Mouse (Mus musculus): ENCODE data around the gene Gm44579. TPM values are rescaled to one million over a fixed set of nuclear protein-coding genes. Genes with fewer than 3 reads are reported as not detected.
A peak's percentile ranks its signal among the peaks of the same experiment; 100 is the strongest.

The Gm44579 gene
- polyA plus RNA-seq, 1 experiment from 2014 or later: not detected

DNA sequence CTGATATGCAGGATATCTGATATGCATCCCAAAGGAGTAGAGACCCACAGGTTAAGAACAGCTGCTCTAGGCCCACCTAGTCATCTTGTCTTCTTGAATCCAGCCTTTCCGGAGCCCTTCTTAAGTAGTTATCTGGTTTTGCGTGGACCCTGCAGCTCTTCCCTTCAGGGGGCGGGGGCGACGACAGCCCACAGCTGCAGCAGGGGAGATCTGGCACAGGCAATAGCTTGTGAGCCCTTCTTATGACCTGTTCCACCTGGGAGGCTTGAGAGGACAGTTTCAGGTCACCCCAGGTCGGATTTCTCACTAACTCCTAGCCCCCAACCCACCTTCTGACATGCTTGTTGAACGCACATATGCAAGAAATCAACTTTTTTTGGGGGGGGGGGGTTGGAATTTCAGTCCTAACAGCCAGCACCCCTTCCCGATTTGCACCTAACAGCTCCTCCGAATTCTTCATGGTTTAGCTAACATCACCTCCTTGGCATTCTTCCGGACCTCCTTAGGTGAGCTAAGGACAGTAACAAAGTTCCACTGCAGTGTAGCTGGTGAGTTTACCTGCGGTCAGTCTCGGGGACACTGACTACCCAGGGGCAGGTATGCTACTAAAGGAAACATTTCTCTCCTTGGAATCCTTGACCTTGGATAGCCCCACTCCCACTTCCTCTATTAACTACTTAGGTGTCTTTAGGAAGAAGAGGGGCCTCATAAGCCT lies 38.8 kb downstream of the Gm44579 start:
- TF ChIP-seq EP300 (IDR thresholded peaks at IDR 0.05): no peak
- no peak for TF ChIP-seq CTCF (IDR thresholded peaks at IDR 0.05)
- Histone ChIP-seq H3K27ac (ENCODE audit: low read length) (no peak overlapping the region), H3K36me3 (ENCODE audit: insufficient read depth, low read length) (no peaks in the 10 kb centered on the region)

DNA sequence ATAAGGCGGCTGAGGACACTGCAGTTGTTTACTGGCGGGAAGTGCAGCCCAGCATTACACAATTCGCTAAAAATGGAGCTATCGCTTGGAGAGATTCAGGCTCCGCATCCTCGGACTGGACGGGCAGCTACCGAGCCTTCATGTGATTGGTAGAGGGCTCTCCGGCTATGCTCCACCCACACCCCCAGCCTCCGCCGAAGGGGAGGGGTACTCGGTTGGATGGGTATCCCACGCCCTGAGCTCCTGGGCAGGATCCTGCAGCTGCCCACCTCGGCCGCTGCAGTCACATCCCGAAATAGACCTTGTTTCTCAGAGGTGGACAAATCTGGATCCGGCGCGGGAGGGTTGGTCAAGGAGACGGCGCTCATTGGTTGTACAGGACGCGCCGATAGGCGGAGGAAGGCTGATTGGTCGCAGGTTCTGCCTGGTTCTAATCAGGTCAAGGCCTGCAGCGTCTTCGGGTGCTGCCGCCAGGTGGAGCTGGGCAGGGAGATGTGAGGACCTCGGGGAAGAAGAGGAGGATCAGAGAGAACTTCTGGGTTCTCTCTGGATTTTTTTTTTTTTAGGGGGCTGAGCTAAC lies 39.6 kb downstream of the Gm44579 start:
- H3K27ac ChIP-seq (ENCODE audit: low read length): peak overlapping the region; percentile 48; the same call in 1 of the 2 replicates
- peak; percentile 96 for DNase-seq (ENCODE audit: low spot score)
- H3K36me3 ChIP-seq (ENCODE audit: insufficient read depth, low read length): no peaks in the 10 kb centered on the region
- no peaks in the 10 kb centered on the region for H3K9me3 ChIP-seq (ENCODE audit: low read length)
- no peaks in the 10 kb centered on the region for H3K4me1 ChIP-seq (ENCODE audit: insufficient read depth, low read depth, low read length)
- ATAC-seq: peak; percentile 99
- H3K4me3 ChIP-seq (ENCODE audit: low read depth, low read length): peak overlapping the region; percentile 41
- no peak overlapping the region for H3K9ac ChIP-seq (replicated peaks; ENCODE audit: low read depth)
- H3K4me2 ChIP-seq (replicated peaks; ENCODE audit: low read depth, low read length): peak overlapping the region; percentile 53
- WGBS: 1% methylated on average over 30 of the region's 30 CpGs
- H3K27me3 ChIP-seq (replicated peaks; ENCODE audit: insufficient read depth, low read length): no peaks in the 10 kb centered on the region
- TF ChIP-seq EP300 (IDR thresholded peaks at IDR 0.05) (no peak; the same call in 1 of the 2 replicates), CTCF (IDR thresholded peaks at IDR 0.05) (peak; percentile 88)

More for the DNA sequence above, 38.8 kb downstream of the Gm44579 start:
- Histone ChIP-seq H3K4me3 (ENCODE audit: low read depth, low read length) (no peak overlapping the region), H3K9me3 (ENCODE audit: low read length) (no peaks in the 10 kb centered on the region), H3K4me1 (ENCODE audit: insufficient read depth, low read depth, low read length) (no peaks in the 10 kb centered on the region), H3K27me3 (replicated peaks; ENCODE audit: insufficient read depth, low read length) (no peaks in the 10 kb centered on the region), H3K4me2 (replicated peaks; ENCODE audit: low read depth, low read length) (no peak overlapping the region), H3K9ac (replicated peaks; ENCODE audit: low read depth) (no peak overlapping the region)
- ATAC-seq (no peak), DNase-seq (ENCODE audit: low spot score) (no peak)
- WGBS: 68% methylated on average over 12 of the region's 12 CpGs

DNA sequence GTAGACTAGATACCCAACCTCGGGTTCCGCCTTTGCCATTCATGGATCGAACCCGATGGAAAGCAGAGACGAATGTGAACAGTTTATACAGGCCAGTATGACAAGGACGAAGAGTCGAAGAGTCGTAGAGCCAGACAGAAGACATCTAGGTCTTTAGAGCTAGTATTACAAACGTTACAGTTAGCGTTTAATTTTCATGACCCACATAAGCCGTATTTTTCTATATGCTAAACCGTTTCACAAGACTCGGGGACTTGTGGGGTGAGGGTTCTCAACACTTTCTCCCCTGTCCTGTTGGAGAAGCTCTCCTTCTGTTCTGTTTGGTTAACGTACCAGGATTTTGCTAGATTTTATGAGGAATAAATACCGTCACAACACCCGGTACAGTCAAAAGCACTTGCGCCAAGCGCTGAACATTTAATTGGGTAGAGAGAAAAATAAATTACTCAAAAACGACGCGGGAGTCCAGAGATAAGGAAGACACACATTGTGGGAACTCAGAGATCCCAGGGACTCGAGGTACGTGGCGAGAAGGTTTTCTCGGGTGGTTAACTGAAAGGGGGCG lies 40.1 kb downstream of the Gm44579 start:
- Histone ChIP-seq H3K27me3 (replicated peaks; ENCODE audit: insufficient read depth, low read length) (no peaks in the 10 kb centered on the region), H3K9me3 (ENCODE audit: low read length) (no peaks in the 10 kb centered on the region), H3K4me3 (ENCODE audit: low read depth, low read length) (peak overlapping the region; percentile 41), H3K9ac (replicated peaks; ENCODE audit: low read depth) (no peak overlapping the region), H3K36me3 (ENCODE audit: insufficient read depth, low read length) (no peaks in the 10 kb centered on the region), H3K4me1 (ENCODE audit: insufficient read depth, low read depth, low read length) (no peaks in the 10 kb centered on the region), H3K27ac (ENCODE audit: low read length) (peak overlapping the region; percentile 48), H3K4me2 (replicated peaks; ENCODE audit: low read depth, low read length) (peak overlapping the region; percentile 53)
- no peak for TF ChIP-seq CTCF (IDR thresholded peaks at IDR 0.05)
- no peak for TF ChIP-seq EP300 (IDR thresholded peaks at IDR 0.05)
- 11% methylated on average over 26 of the region's 26 CpGs for WGBS
- DNase-seq (ENCODE audit: low spot score) (peak; percentile 11), ATAC-seq (no peak)

DNA sequence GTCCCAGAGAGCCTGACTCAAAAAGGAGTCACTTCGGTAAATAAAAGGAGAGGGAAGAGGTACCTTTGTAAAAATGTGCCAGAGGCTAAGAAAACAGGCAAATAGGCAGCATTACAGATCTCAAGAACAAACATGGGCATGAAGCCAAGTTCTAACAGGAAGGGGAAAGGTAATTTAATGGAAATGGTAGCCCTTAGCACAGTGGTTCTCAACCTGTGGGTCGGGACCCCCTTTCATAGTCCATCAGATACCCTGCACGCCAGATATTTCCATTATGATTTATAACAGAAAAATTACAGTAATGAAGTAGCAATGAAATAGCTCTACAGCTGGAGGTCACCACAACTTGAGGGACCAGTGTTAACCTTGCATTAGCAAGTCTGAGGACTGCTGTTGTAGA lies 43.5 kb downstream of the Gm44579 start:
- H3K9me3 ChIP-seq (ENCODE audit: low read length): no peaks in the 10 kb centered on the region
- DNase-seq (ENCODE audit: low spot score) (no peak), ATAC-seq (no peak)
- 55% methylated on average over 3 of the region's 3 CpGs for WGBS
- H3K27ac ChIP-seq (ENCODE audit: low read length): no peak overlapping the region
- H3K9ac ChIP-seq (replicated peaks; ENCODE audit: low read depth): no peak overlapping the region
- TF ChIP-seq CTCF (IDR thresholded peaks at IDR 0.05) (no peak), EP300 (IDR thresholded peaks at IDR 0.05) (no peak)
- 0 out of 2 replicates have a peak, but pooled peaks cover 3% of the 10 kb centered on the region for H3K27me3 ChIP-seq (replicated peaks; ENCODE audit: insufficient read depth, low read length)
- no peak overlapping the region for H3K4me2 ChIP-seq (replicated peaks; ENCODE audit: low read depth, low read length)
- no peaks in the 10 kb centered on the region for H3K4me1 ChIP-seq (ENCODE audit: insufficient read depth, low read depth, low read length)
- H3K4me3 ChIP-seq (ENCODE audit: low read depth, low read length): no peak overlapping the region
- no peaks in the 10 kb centered on the region for H3K36me3 ChIP-seq (ENCODE audit: insufficient read depth, low read length)

DNA sequence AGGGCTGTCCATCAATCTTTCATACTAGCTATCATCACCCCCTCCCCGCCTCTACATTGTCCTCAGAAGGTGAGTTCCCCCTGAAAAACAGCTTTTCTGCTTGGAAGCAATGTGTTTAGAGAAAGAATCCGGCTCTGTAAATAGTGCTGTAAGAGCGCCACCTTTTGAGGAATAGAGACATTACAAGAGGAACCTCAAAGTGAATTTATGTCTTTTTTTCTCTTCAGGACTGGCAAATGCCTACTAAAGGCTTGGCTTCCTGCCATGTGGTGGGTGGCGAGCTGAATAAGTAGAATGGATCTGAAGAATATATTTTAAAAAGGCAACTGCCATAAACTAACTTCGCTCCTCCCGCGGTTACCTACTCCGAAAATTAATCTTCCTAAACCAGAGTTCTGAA lies 47.0 kb downstream of the Gm44579 start:
- DNase-seq (ENCODE audit: low spot score): peak; percentile 71
- WGBS: 40% methylated on average over 8 of the region's 8 CpGs
- ATAC-seq: no peak
- no peaks in the 10 kb centered on the region for H3K9me3 ChIP-seq (ENCODE audit: low read length)
- no peak overlapping the region for H3K4me3 ChIP-seq (ENCODE audit: low read depth, low read length)
- H3K27ac ChIP-seq (ENCODE audit: low read length): no peak overlapping the region
- peaks cover 19% of the 10 kb centered on the region for H3K27me3 ChIP-seq (replicated peaks; ENCODE audit: insufficient read depth, low read length)
- H3K4me1 ChIP-seq (ENCODE audit: insufficient read depth, low read depth, low read length): no peaks in the 10 kb centered on the region
- H3K36me3 ChIP-seq (ENCODE audit: insufficient read depth, low read length): no peaks in the 10 kb centered on the region
- H3K4me2 ChIP-seq (replicated peaks; ENCODE audit: low read depth, low read length): no peak overlapping the region
- peak; percentile 70 for TF ChIP-seq CTCF (IDR thresholded peaks at IDR 0.05)
- no peak for TF ChIP-seq EP300 (IDR thresholded peaks at IDR 0.05)
- H3K9ac ChIP-seq (replicated peaks; ENCODE audit: low read depth): no peak overlapping the region

DNA sequence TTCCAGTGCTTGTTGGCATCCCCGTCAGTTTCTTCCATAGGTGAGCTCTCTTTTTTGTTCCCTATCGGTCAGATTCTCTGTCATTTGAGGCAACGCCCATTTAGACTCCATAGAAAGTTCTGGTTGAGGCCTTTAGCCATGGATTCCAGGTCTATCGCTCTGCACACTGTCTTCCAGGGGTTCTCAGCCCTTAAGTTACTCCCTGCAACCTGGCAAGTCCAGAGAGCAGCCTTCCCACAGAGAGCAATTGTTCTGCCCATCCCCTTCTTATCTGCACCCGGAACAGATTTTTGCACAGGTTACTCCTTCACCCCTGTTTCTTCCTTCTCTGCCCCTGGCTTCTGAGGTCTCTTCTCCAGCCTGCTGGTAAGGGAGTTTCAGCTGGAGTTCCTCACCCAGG lies 48.7 kb downstream of the Gm44579 start:
- H3K4me3 ChIP-seq (ENCODE audit: low read depth, low read length): no peak overlapping the region
- no peak for ATAC-seq
- H3K4me1 ChIP-seq (ENCODE audit: insufficient read depth, low read depth, low read length): no peaks in the 10 kb centered on the region
- H3K4me2 ChIP-seq (replicated peaks; ENCODE audit: low read depth, low read length): no peak overlapping the region
- no peak overlapping the region for H3K27ac ChIP-seq (ENCODE audit: low read length)
- TF ChIP-seq CTCF (IDR thresholded peaks at IDR 0.05): no peak
- no peak for TF ChIP-seq EP300 (IDR thresholded peaks at IDR 0.05)
- no peaks in the 10 kb centered on the region for H3K36me3 ChIP-seq (ENCODE audit: insufficient read depth, low read length)
- WGBS: 54% methylated on average over 5 of the region's 5 CpGs
- peaks cover 36% of the 10 kb centered on the region for H3K27me3 ChIP-seq (replicated peaks; ENCODE audit: insufficient read depth, low read length)
- DNase-seq (ENCODE audit: low spot score): no peak
- no peaks in the 10 kb centered on the region for H3K9me3 ChIP-seq (ENCODE audit: low read length)
- no peak overlapping the region for H3K9ac ChIP-seq (replicated peaks; ENCODE audit: low read depth)

All from lung, postnatal 0 days (tissue).